ENCODE assay signal across 28 mouse cellular contexts in the genomic region with DNA sequence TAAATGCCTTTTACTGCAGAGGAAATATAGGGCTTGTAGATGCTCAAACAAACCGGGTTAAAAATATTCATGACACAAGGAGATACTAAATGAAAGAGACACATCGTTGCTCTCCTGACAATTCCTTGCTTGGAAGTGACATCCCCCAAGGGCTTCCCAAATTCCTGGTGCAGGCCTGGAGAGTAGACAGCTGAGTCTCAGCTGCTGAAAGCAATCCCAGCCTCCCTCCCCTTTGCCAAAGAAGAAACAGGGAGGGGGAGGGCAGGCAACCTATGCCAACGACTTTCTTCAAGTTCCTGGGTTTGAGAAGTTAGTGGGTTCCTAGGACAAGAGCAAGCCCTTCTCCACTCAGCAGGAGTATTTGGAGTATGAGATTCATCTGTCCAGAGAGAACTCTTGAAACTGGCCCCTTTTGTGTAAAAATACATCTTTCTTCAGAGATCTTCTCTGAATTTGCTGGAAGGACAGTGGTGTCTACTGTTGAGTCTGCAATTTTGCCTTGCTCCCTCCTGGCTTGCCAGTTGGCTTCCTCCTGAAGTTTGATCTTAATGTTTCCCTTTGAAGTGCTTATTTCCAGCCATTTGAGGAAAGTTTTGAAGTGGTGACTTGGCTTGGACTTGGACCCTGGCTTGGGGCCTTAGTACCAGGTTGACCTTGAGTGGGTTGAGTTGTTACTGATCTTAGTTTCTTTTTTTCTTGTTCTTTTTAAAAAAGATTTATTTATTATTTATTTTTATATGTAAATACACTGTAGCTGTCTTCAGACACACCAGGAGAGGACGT.
DNase-seq lines count a peak whose midpoint lies in the region; ATAC-seq lines count a peak whose summit lies in the region.
"Had no signal": no experiment of that assay in that cellular context is flagged by ENCODE, and none has a peak within 500 bp of the region (broad histone marks: within the 10 kb centered on the region; RNA-seq: fewer than 3 reads in every experiment).

No protein-coding gene starts in this region.

- H3K27ac ChIP-seq in hindbrain, embryonic 11.5 days (ENCODE audit: low read depth, low read length): no peak overlapping the region
- H3K27ac ChIP-seq in hindbrain, embryonic 10.5 days: no peak overlapping the region
- H3K27ac ChIP-seq: forebrain, embryonic 10.5 days; forebrain, embryonic 15.5 days; heart, embryonic 13.5 days; kidney, embryonic 15.5 days; layer of hippocampus, adult 2 months; left cerebral cortex, adult 2 months; limb, embryonic 13.5 days; liver, embryonic 12.5 days; macrophage; neural tube, embryonic 13.5 days had no signal

- H3K9ac ChIP-seq in hindbrain, embryonic 11.5 days (ENCODE audit: low read depth, low read length): no peak overlapping the region
- H3K9ac ChIP-seq: forebrain, embryonic 15.5 days; heart, embryonic 13.5 days; kidney, embryonic 15.5 days; limb, embryonic 13.5 days; liver, embryonic 12.5 days; liver, postnatal 0 days; neural tube, embryonic 13.5 days had no signal

- no peaks in the 10 kb centered on the region for H3K27me3 ChIP-seq in hindbrain, embryonic 11.5 days (ENCODE audit: control insufficient read depth, insufficient read depth, low read length)
- H3K27me3 ChIP-seq in hindbrain, embryonic 10.5 days (ENCODE audit: insufficient read depth, poor library complexity, severe bottlenecking): no peaks in the 10 kb centered on the region
- H3K27me3 ChIP-seq: forebrain, embryonic 15.5 days; heart, embryonic 13.5 days; kidney, embryonic 15.5 days; limb, embryonic 13.5 days; liver, embryonic 12.5 days; neural tube, embryonic 13.5 days had no signal

- H3K4me2 ChIP-seq in hindbrain, embryonic 11.5 days (replicated peaks; ENCODE audit: low read depth, low read length): no peak overlapping the region
- H3K4me2 ChIP-seq: forebrain, embryonic 15.5 days; heart, embryonic 13.5 days; kidney, embryonic 15.5 days; limb, embryonic 13.5 days; liver, embryonic 12.5 days; neural tube, embryonic 13.5 days had no signal

- H3K9me3 ChIP-seq in hindbrain, embryonic 11.5 days (ENCODE audit: control insufficient read depth, low read length): no peaks in the 10 kb centered on the region
- H3K9me3 ChIP-seq in hindbrain, embryonic 10.5 days: no peaks in the 10 kb centered on the region
- H3K9me3 ChIP-seq: forebrain, embryonic 10.5 days; forebrain, embryonic 15.5 days; heart, embryonic 13.5 days; kidney, embryonic 15.5 days; limb, embryonic 13.5 days; liver, embryonic 12.5 days; neural tube, embryonic 13.5 days had no signal

- DNase-seq in hindbrain, embryonic 11.5 days (ENCODE audit: low spot score): peak; percentile 10
- DNase-seq in hindbrain, embryonic 10.5 days (ENCODE audit: low spot score): no peak
- peak; percentile 39 to 53 for DNase-seq in kidney, postnatal 36 days
- no peak for DNase-seq in kidney, adult 18-20 months
- peak; percentile 2 for DNase-seq in retina, adult 2 months (ENCODE audit: low read depth, low spot score)
- DNase-seq in retina, embryonic 14.5 days (ENCODE audit: low spot score): no peak
- DNase-seq in heart, adult 11 months: no peak
- DNase-seq: adrenal gland, adult 8-10 months; cerebellum, adult 8-10 months; cerebellum, postnatal 25 days; heart, postnatal 10 days; liver, postnatal 0 days; right cerebral cortex, postnatal 4 days; thymus, adult 2 months; thymus, postnatal 36 days had no signal

- H3K36me3 ChIP-seq in hindbrain, embryonic 11.5 days (ENCODE audit: control insufficient read depth, insufficient read depth, low read length): no peaks in the 10 kb centered on the region
- H3K36me3 ChIP-seq in hindbrain, embryonic 10.5 days: no peaks in the 10 kb centered on the region
- H3K36me3 ChIP-seq: forebrain, embryonic 10.5 days; forebrain, embryonic 15.5 days; heart, embryonic 13.5 days; kidney, embryonic 15.5 days; limb, embryonic 13.5 days; liver, embryonic 12.5 days; neural tube, embryonic 13.5 days had no signal

- no peaks in the 10 kb centered on the region for H3K4me1 ChIP-seq in hindbrain, embryonic 11.5 days (replicated peaks; ENCODE audit: control insufficient read depth, insufficient read depth, low read length)
- peaks cover 3% of the 10 kb centered on the region; the same call in 1 of the 2 replicates for H3K4me1 ChIP-seq in hindbrain, embryonic 10.5 days (replicated peaks)
- H3K4me1 ChIP-seq: liver, embryonic 12.5 days had no signal

- no peak overlapping the region for H3K4me3 ChIP-seq in hindbrain, embryonic 11.5 days (ENCODE audit: low read depth, low read length)
- no peak overlapping the region for H3K4me3 ChIP-seq in hindbrain, embryonic 10.5 days
- H3K4me3 ChIP-seq: forebrain, embryonic 10.5 days; forebrain, embryonic 15.5 days; heart, embryonic 13.5 days; kidney, embryonic 15.5 days; layer of hippocampus, adult 2 months; left cerebral cortex, adult 2 months; limb, embryonic 13.5 days; liver, embryonic 12.5 days; neural tube, embryonic 13.5 days had no signal

- 55% methylated on average over 4 of the region's 4 CpGs for WGBS in hindbrain, embryonic 11.5 days
- 60% methylated on average over 4 of the region's 4 CpGs for WGBS in hindbrain, embryonic 10.5 days

- ATAC-seq in hindbrain, embryonic 11.5 days (ENCODE audit: low FRiP score): no peak
- ATAC-seq: activated CD4-positive, CD25-positive, alpha-beta regulatory T cell, adult 4 months; CD4-positive, CD25-positive, alpha-beta regulatory T cell, adult 4 months; forebrain, embryonic 15.5 days; hindbrain, embryonic 16.5 days; liver, embryonic 12.5 days; liver, postnatal 0 days had no signal

Comparison
In these comparisons a context has a peak if more than half of its experiments do, and no peak if none do; other contexts are left out.
1. DNase-seq: peak in hindbrain, embryonic 11.5 days (single experiment), kidney, postnatal 36 days (2 of 2) and retina, adult 2 months (single experiment); none in hindbrain, embryonic 10.5 days (single experiment), kidney, adult 18-20 months (single experiment), retina, embryonic 14.5 days (single experiment) and heart, adult 11 months (single experiment).